Mouse (Mus musculus) liver, embryonic 15.5 days (tissue): ENCODE measurements around the gene Fezf1. TPM values are rescaled to one million over a fixed set of nuclear protein-coding genes. Genes with fewer than 3 reads are reported as not detected.

Experiments used
- ATAC-seq: fragments of 200-750 bp; cut with Nextera tagmentation; 2 replicates; pipeline ENCODE4 v1.8.0; 2017; ENCODE audit warnings: moderate number of reproducible peaks, mild to moderate bottlenecking, moderate library complexity; ENCODE audit not compliant: insufficient read depth
- H3K27ac ChIP-seq: fragments of 300-500 bp; sonication (generic); replicated peaks from 2 replicates; pipeline ENCODE4 v1.5.1; 2015; ENCODE audit warnings: mild to moderate bottlenecking, inconsistent platforms
- H3K27me3 ChIP-seq: fragments of 300-500 bp; sonication (generic); 2 replicates; pipeline ENCODE4 v1.6.1; 2015; ENCODE audit warnings: mild to moderate bottlenecking, inconsistent platforms
- H3K36me3 ChIP-seq: fragments of 300-500 bp; sonication (generic); replicated peaks from 2 replicates; pipeline ENCODE4 v1.6.1; 2015; ENCODE audit warnings: moderate library complexity, mild to moderate bottlenecking, inconsistent platforms
- H3K4me1 ChIP-seq: fragments of 300-500 bp; sonication (generic); replicated peaks from 2 replicates; pipeline ENCODE4 v1.6.1; 2015; ENCODE audit warnings: inconsistent platforms
- H3K4me2 ChIP-seq: fragments of 300-500 bp; sonication (generic); 2 replicates; pipeline ENCODE4 v1.6.1; 2015; ENCODE audit warnings: moderate library complexity, mild to moderate bottlenecking, inconsistent platforms
- H3K4me3 ChIP-seq: fragments of 300-500 bp; sonication (generic); replicated peaks from 2 replicates; pipeline ENCODE4 v1.5.1; 2015; ENCODE audit warnings: mild to moderate bottlenecking, inconsistent platforms
- H3K9ac ChIP-seq: fragments of 300-500 bp; sonication (generic); 2 replicates; pipeline ENCODE4 v1.6.1; 2015; ENCODE audit warnings: moderate library complexity, mild to moderate bottlenecking, inconsistent platforms
- H3K9me3 ChIP-seq: fragments of 300-500 bp; sonication (generic); replicated peaks from 2 replicates; pipeline ENCODE4 v1.6.1; 2016; ENCODE audit warnings: inconsistent platforms
- WGBS: fragments of 180-500 bp; shearing (Covaris S2); methylation state at CpG from one replicate; pipeline ENCODE4 v1.1.7; 2015; ENCODE audit warnings: mixed read lengths; ENCODE audit not compliant: insufficient replicate concordance; 5-methylcytosine and 5-hydroxymethylcytosine counted together
- polyA plus RNA-seq: library from polyadenylated mRNA; unstranded; fragments of >200 nt; fragmentation: Nextera tagmentation; extraction: Ambion mirVana; gene quantifications from 2 replicates; pipeline ENCODE4 v1.2.1, GENCODE M21; 2015

The Fezf1 gene
- 0.06 TPM in 1 of 2 replicates, not detected in the other for polyA plus RNA-seq

GRCm38 (mm10) chr6:23248313-23249052, at the start of gene Fezf1:
Gene Fezf1 (minus strand): TSS chr6:23248362.
- WGBS: 2% methylated on average over 31 of the region's 31 CpGs
- Histone ChIP-seq H3K9me3 (no peaks in the 10 kb centered on the region), H3K4me3 (no peak within 1 kb of the TSS), H3K4me2 (peak within 1 kb of the TSS; percentile 32), H3K27me3 (peaks cover 94% of the 10 kb centered on the region), H3K4me1 (no peaks in the 10 kb centered on the region; the same call in 1 of the 2 replicates), H3K9ac (no peak within 1 kb of the TSS), H3K36me3 (no peaks in the 10 kb centered on the region), H3K27ac (no peak within 1 kb of the TSS)
- ATAC-seq: no peak

GRCm38 (mm10) chr6:23294685-23295084, 46.5 kb upstream of the Fezf1 start:
- Histone ChIP-seq H3K36me3 (no peaks in the 10 kb centered on the region), H3K4me2 (no peak overlapping the region), H3K27ac (no peak overlapping the region), H3K27me3 (no peaks in the 10 kb centered on the region), H3K4me1 (no peaks in the 10 kb centered on the region), H3K4me3 (no peak overlapping the region), H3K9me3 (no peaks in the 10 kb centered on the region), H3K9ac (no peak overlapping the region)
- 67% methylated on average over 4 of the region's 4 CpGs for WGBS
- no peak for ATAC-seq

- H3K9me3 ChIP-seq: no peaks in the 10 kb centered on the region
- ATAC-seq: no peak
- no peak overlapping the region for H3K4me2 ChIP-seq
- no peak overlapping the region for H3K9ac ChIP-seq
- H3K27ac ChIP-seq: no peak overlapping the region
- H3K4me3 ChIP-seq: no peak overlapping the region
- H3K4me1 ChIP-seq: no peaks in the 10 kb centered on the region
- H3K27me3 ChIP-seq: no peaks in the 10 kb centered on the region
- 74% methylated on average over 4 of the region's 4 CpGs for WGBS
- H3K36me3 ChIP-seq: no peaks in the 10 kb centered on the region
These were observed 40.6 kb upstream of the Fezf1 start for GRCm38 (mm10) chr6:23288752-23289151.

- no peak for ATAC-seq
- H3K9me3 ChIP-seq: no peaks in the 10 kb centered on the region
- 51% methylated on average over 9 of the region's 9 CpGs for WGBS
- no peak overlapping the region for H3K4me3 ChIP-seq
- no peak overlapping the region for H3K27ac ChIP-seq
- no peaks in the 10 kb centered on the region for H3K4me1 ChIP-seq
- no peaks in the 10 kb centered on the region for H3K27me3 ChIP-seq
- no peak overlapping the region for H3K4me2 ChIP-seq
- no peak overlapping the region for H3K9ac ChIP-seq
- H3K36me3 ChIP-seq: no peaks in the 10 kb centered on the region
These were observed 33.3 kb upstream of the Fezf1 start for GRCm38 (mm10) chr6:23281514-23281820.

- H3K27me3 ChIP-seq: no peaks in the 10 kb centered on the region
- no peak overlapping the region for H3K27ac ChIP-seq
- ATAC-seq: no peak
- 50% methylated on average over 15 of the region's 15 CpGs for WGBS
- no peaks in the 10 kb centered on the region for H3K36me3 ChIP-seq
- H3K9me3 ChIP-seq: no peaks in the 10 kb centered on the region
- H3K4me1 ChIP-seq: no peaks in the 10 kb centered on the region
- H3K4me3 ChIP-seq: no peak overlapping the region
- H3K9ac ChIP-seq: no peak overlapping the region
- no peak overlapping the region for H3K4me2 ChIP-seq
These were observed 32.8 kb upstream of the Fezf1 start for GRCm38 (mm10) chr6:23280811-23281513.

- no peaks in the 10 kb centered on the region for H3K4me1 ChIP-seq
- 61% methylated on average over 4 of the region's 4 CpGs for WGBS
- no peaks in the 10 kb centered on the region for H3K36me3 ChIP-seq
- H3K27me3 ChIP-seq: peaks cover 15% of the 10 kb centered on the region
- no peak overlapping the region for H3K4me2 ChIP-seq
- no peaks in the 10 kb centered on the region for H3K9me3 ChIP-seq
- H3K27ac ChIP-seq: no peak overlapping the region
- ATAC-seq: no peak
- H3K4me3 ChIP-seq: no peak overlapping the region
- H3K9ac ChIP-seq: no peak overlapping the region
These were observed 25.3 kb upstream of the Fezf1 start for GRCm38 (mm10) chr6:23273483-23273882.

- no peak overlapping the region for H3K4me3 ChIP-seq
- peaks cover 15% of the 10 kb centered on the region for H3K27me3 ChIP-seq
- H3K4me2 ChIP-seq: no peak overlapping the region
- H3K9me3 ChIP-seq: no peaks in the 10 kb centered on the region
- ATAC-seq: no peak
- H3K27ac ChIP-seq: no peak overlapping the region
- H3K9ac ChIP-seq: no peak overlapping the region
- H3K36me3 ChIP-seq: no peaks in the 10 kb centered on the region
- no peaks in the 10 kb centered on the region for H3K4me1 ChIP-seq
- WGBS: 12% methylated on average over 11 of the region's 11 CpGs
These were observed 24.8 kb upstream of the Fezf1 start for GRCm38 (mm10) chr6:23272979-23273378.

- no peaks in the 10 kb centered on the region for H3K36me3 ChIP-seq
- no peaks in the 10 kb centered on the region for H3K4me1 ChIP-seq
- no peak overlapping the region for H3K4me2 ChIP-seq
- H3K27me3 ChIP-seq: peaks cover 15% of the 10 kb centered on the region
- no peak overlapping the region for H3K27ac ChIP-seq
- no peaks in the 10 kb centered on the region for H3K9me3 ChIP-seq
- ATAC-seq: no peak
- H3K9ac ChIP-seq: no peak overlapping the region
- H3K4me3 ChIP-seq: no peak overlapping the region
- WGBS: 17% methylated on average over 7 of the region's 7 CpGs
These were observed 24.4 kb upstream of the Fezf1 start for GRCm38 (mm10) chr6:23272542-23272941.

GRCm38 (mm10) chr6:23260738-23261050, 12.5 kb upstream of the Fezf1 start:
- Histone ChIP-seq H3K36me3 (no peaks in the 10 kb centered on the region), H3K9ac (no peak overlapping the region), H3K4me1 (no peaks in the 10 kb centered on the region), H3K4me3 (no peak overlapping the region), H3K9me3 (no peaks in the 10 kb centered on the region), H3K27ac (no peak overlapping the region), H3K4me2 (no peak overlapping the region), H3K27me3 (peaks cover 55% of the 10 kb centered on the region)
- no peak for ATAC-seq
- WGBS: 2% methylated on average over 9 of the region's 9 CpGs

GRCm38 (mm10) chr6:23260016-23260737, 12.0 kb upstream of the Fezf1 start:
- no peaks in the 10 kb centered on the region for H3K9me3 ChIP-seq
- no peak overlapping the region for H3K9ac ChIP-seq
- H3K27ac ChIP-seq: no peak overlapping the region
- H3K36me3 ChIP-seq: no peaks in the 10 kb centered on the region
- no peak overlapping the region for H3K4me3 ChIP-seq
- 6% methylated on average over 36 of the region's 36 CpGs for WGBS
- no peak for ATAC-seq
- no peak overlapping the region for H3K4me2 ChIP-seq
- H3K27me3 ChIP-seq: peaks cover 60% of the 10 kb centered on the region
- H3K4me1 ChIP-seq: no peaks in the 10 kb centered on the region

- H3K36me3 ChIP-seq: no peaks in the 10 kb centered on the region
- no peak for ATAC-seq
- H3K4me2 ChIP-seq: no peak overlapping the region
- no peak overlapping the region for H3K27ac ChIP-seq
- H3K27me3 ChIP-seq: peaks cover 82% of the 10 kb centered on the region
- H3K4me3 ChIP-seq: no peak overlapping the region
- no peaks in the 10 kb centered on the region for H3K9me3 ChIP-seq
- 20% methylated on average over 3 of the region's 3 CpGs for WGBS
- no peak overlapping the region for H3K9ac ChIP-seq
- no peaks in the 10 kb centered on the region for H3K4me1 ChIP-seq
These were observed 9.8 kb upstream of the Fezf1 start for GRCm38 (mm10) chr6:23257981-23258380.
